Mouse (Mus musculus) embryonic facial prominence, embryonic 15.5 days (tissue): ENCODE data around the gene Olfr348. TPM values are rescaled to one million over a fixed set of nuclear protein-coding genes. Genes with fewer than 3 reads are reported as not detected.

ENCODE experiments used
- ATAC-seq: fragments of 200-750 bp; cut with Nextera tagmentation; 2 replicates; pipeline ENCODE4 v1.8.0; 2017; ENCODE audit warnings: low read depth, moderate TSS enrichment; ENCODE audit not compliant: insufficient number of reproducible peaks, low FRiP score, low TSS enrichment
- H3K27ac ChIP-seq: fragments of 300-500 bp; sonication (generic); replicated peaks from 2 replicates; pipeline ENCODE4 v1.5.1; 2015; ENCODE audit warnings: mild to moderate bottlenecking, inconsistent platforms
- H3K27me3 ChIP-seq: fragments of 300-500 bp; sonication (generic); 2 replicates; pipeline ENCODE4 v1.6.1; 2015; ENCODE audit warnings: inconsistent platforms
- H3K36me3 ChIP-seq: fragments of 300-500 bp; sonication (generic); 2 replicates; pipeline ENCODE4 v1.6.1; 2015; ENCODE audit warnings: mild to moderate bottlenecking, inconsistent platforms
- H3K4me1 ChIP-seq: fragments of 300-500 bp; sonication (generic); 2 replicates; pipeline ENCODE4 v1.6.1; 2015; ENCODE audit warnings: inconsistent platforms
- H3K4me2 ChIP-seq: fragments of 300-500 bp; sonication (generic); replicated peaks from 2 replicates; pipeline ENCODE4 v1.6.1; 2015; ENCODE audit warnings: mild to moderate bottlenecking, inconsistent platforms
- H3K4me3 ChIP-seq: fragments of 300-500 bp; sonication (generic); replicated peaks from 2 replicates; pipeline ENCODE4 v1.5.1; 2015; ENCODE audit warnings: mild to moderate bottlenecking, inconsistent platforms
- H3K9ac ChIP-seq: fragments of 300-500 bp; sonication (generic); 2 replicates; pipeline ENCODE4 v1.6.1; 2015; ENCODE audit warnings: inconsistent platforms
- H3K9me3 ChIP-seq: fragments of 300-500 bp; sonication (generic); replicated peaks from 2 replicates; pipeline ENCODE4 v1.6.1; 2016; ENCODE audit warnings: inconsistent platforms
- WGBS: fragments of 180-500 bp; shearing (Covaris S2); methylation state at CpG from one replicate; pipeline ENCODE4 v1.1.7; 2015; 5-methylcytosine and 5-hydroxymethylcytosine counted together
- polyA plus RNA-seq: library from polyadenylated mRNA; unstranded; fragments of >200 nt; fragmentation: Nextera tagmentation; extraction: Ambion mirVana; gene quantifications from 2 replicates; pipeline ENCODE4 v1.2.1, GENCODE M21; 2015

Olfr348 gene
- polyA plus RNA-seq, result 0.17 TPM in 1 of 2 replicates, not detected in the other

DNA sequence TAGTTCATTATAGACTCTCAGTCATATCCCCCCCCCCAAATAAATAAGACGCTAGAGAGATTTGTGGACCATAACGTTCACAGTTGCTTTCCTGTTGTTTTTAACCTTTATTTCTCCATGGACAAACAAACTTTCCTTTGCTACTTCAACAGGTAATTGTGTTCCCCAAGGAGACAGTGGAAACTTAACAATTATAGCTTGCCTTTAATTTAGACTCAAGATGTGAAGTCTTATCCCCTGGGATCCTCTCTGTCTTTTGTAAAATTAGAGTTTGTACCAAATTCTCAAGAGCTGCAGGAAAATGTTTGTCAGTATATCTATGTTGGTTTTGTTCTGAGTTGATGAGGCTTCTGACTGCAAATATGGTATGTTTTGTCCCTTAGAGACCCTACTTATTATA lies at the start of gene Olfr348:
Gene Olfr348, plus strand, starts transcription at position 301 of the 400 bp plus-strand sequence.
- ATAC-seq, result no peak
- Histone ChIP-seq H3K27ac (no peak within 1 kb of the TSS), H3K27me3 (no peaks in the 10 kb centered on the region), H3K4me3 (no peak within 1 kb of the TSS), H3K9ac (no peak within 1 kb of the TSS), H3K9me3 (peaks cover 6% of the 10 kb centered on the region; the same call in 1 of the 2 replicates), H3K36me3 (no peaks in the 10 kb centered on the region), H3K4me2 (no peak within 1 kb of the TSS), H3K4me1 (no peaks in the 10 kb centered on the region)
- 70% methylated on average over 2 of the region's 2 CpGs for WGBS

DNA sequence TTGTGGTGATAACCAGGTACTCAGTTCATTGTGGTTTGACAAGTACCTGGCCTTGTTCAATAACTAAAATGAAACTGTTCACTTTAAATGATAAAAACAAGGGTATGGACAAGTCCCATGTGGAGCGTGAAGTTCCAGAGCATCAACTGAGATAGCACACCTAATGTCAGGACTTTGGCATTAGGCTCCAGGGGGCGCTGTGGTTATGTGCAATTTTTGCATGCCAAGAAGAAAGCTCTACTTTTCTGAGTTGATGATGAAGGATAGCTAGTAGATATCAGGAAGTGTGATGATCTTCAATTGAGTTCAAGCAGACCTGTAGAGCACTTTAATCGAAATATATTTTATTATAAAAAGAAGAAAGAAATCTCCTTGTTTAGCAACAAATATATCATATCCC lies 47.9 kb upstream of the Olfr348 start:
- H3K4me3 ChIP-seq, result no peak overlapping the region
- ATAC-seq, result no peak
- no peaks in the 10 kb centered on the region for H3K27me3 ChIP-seq
- WGBS, result 51% methylated on average over 3 of the region's 3 CpGs
- no peaks in the 10 kb centered on the region for H3K9me3 ChIP-seq
- no peak overlapping the region for H3K27ac ChIP-seq
- H3K4me2 ChIP-seq, result no peak overlapping the region
- H3K36me3 ChIP-seq, result no peaks in the 10 kb centered on the region
- no peak overlapping the region for H3K9ac ChIP-seq
- no peaks in the 10 kb centered on the region for H3K4me1 ChIP-seq

DNA sequence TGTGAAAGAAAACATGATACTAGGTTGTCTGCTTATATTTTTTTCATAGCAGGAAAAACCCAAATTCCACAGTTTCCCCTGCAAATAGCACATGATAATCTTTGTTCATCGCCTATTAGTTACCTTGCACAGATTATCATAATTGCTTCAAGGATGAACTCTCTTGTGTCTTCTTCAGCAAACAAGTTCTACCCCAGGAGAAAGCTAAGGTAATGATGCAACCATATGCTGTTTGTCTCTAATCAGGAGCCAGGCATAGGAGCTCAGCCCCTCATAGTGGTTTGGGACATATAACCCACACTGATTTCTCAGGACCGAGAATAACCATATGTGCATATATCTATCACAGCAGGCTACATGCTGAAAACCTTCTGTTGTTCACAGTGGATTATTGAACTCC lies 6.2 kb downstream of the Olfr348 start, which contains the start of gene Olfr50:
Gene Olfr50, plus strand, starts transcription at position 301 of the 400 bp plus-strand sequence.
- no peak for ATAC-seq
- no peak within 1 kb of the TSS for H3K27ac ChIP-seq
- H3K9ac ChIP-seq, result no peak within 1 kb of the TSS
- H3K4me2 ChIP-seq, result no peak within 1 kb of the TSS
- H3K36me3 ChIP-seq, result no peaks in the 10 kb centered on the region
- H3K27me3 ChIP-seq, result no peaks in the 10 kb centered on the region
- WGBS, result 82% methylated on average over 2 of the region's 2 CpGs
- no peaks in the 10 kb centered on the region for H3K4me1 ChIP-seq
- H3K4me3 ChIP-seq, result no peak within 1 kb of the TSS
- H3K9me3 ChIP-seq, result peaks cover 9% of the 10 kb centered on the region; the same call in 1 of the 2 replicates

DNA sequence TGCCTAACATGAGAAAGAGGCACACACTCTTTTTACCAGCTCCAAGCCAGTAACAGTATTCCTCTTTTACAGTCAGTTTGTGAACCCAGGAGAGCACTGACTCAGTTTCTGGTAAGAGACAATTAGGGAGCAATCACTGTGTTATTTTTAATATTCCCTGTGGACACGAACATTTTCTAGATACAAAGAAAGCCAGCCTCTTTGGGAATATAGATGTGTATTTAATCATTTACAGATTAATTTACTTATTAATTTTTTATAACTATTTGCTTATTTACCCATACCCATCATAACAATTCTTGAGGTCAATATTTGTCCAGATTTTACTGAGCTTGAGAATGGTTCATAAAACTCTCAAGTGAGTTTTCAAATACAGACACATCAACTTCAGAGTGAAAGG lies 32.9 kb downstream of the Olfr348 start, which contains the start of gene Olfr3:
Gene Olfr3, minus strand, starts transcription at position 101 of the 400 bp plus-strand sequence.
- H3K27ac ChIP-seq, result no peak within 1 kb of the TSS
- no peaks in the 10 kb centered on the region for H3K27me3 ChIP-seq
- H3K4me3 ChIP-seq, result no peak within 1 kb of the TSS
- no peaks in the 10 kb centered on the region for H3K4me1 ChIP-seq
- H3K9ac ChIP-seq, result no peak within 1 kb of the TSS
- H3K36me3 ChIP-seq, result no peaks in the 10 kb centered on the region
- 69% methylated on average over 1 of the region's 1 CpGs for WGBS
- H3K4me2 ChIP-seq, result no peak within 1 kb of the TSS
- H3K9me3 ChIP-seq, result 0 out of 2 replicates have a peak, but pooled peaks cover 4% of the 10 kb centered on the region
- ATAC-seq, result no peak

Other genes starting within 250 kb of the Olfr348 start
- 0.04 and 0.07 TPM in 2 replicates for gene Olfr344, start 217.6 kb upstream of the Olfr348 start, polyA plus RNA-seq
- gene Olfr345, start 144.2 kb upstream of the Olfr348 start, polyA plus RNA-seq, result not detected in 2 replicates
- gene Olfr346, start 98.5 kb upstream of the Olfr348 start, polyA plus RNA-seq, result not detected in 2 replicates
- gene Olfr347, start 52.4 kb upstream of the Olfr348 start, polyA plus RNA-seq, result not detected in 2 replicates
- 0.31 and 0.42 TPM in 2 replicates for gene Olfr50, start 6.3 kb downstream of the Olfr348 start, polyA plus RNA-seq
- gene Olfr3, start 32.8 kb downstream of the Olfr348 start, polyA plus RNA-seq, result 0.16 and 0.20 TPM in 2 replicates
- gene Olfr350, start 62.0 kb downstream of the Olfr348 start, polyA plus RNA-seq, result 0.08 TPM in 1 of 2 replicates, not detected in the other
- gene Olfr351, start 78.4 kb downstream of the Olfr348 start, polyA plus RNA-seq, result not detected in 2 replicates
- not detected in 2 replicates for gene Olfr352, start 84.2 kb downstream of the Olfr348 start, polyA plus RNA-seq
- gene Olfr353, start 108.7 kb downstream of the Olfr348 start, polyA plus RNA-seq, result not detected in 2 replicates
- gene Olfr354, start 121.4 kb downstream of the Olfr348 start, polyA plus RNA-seq, result not detected in 2 replicates
- not detected in 2 replicates for gene Olfr355, start 144.6 kb downstream of the Olfr348 start, polyA plus RNA-seq
- not detected in 2 replicates for gene Olfr356, start 152.8 kb downstream of the Olfr348 start, polyA plus RNA-seq
- not detected in 2 replicates for gene Olfr357, start 209.6 kb downstream of the Olfr348 start, polyA plus RNA-seq
- 0.03 and 0.05 TPM in 2 replicates for gene Olfr358, start 225.1 kb downstream of the Olfr348 start, polyA plus RNA-seq